Mouse (Mus musculus) left cerebral cortex, adult 18-20 months (tissue): ENCODE measurements around the gene Capn2. TPM values are rescaled to one million over a fixed set of nuclear protein-coding genes. Genes with fewer than 3 reads are reported as not detected.

Experiments used
- DNase-seq, 2 experiments: peaks; one replicate each; pipeline ENCODE4 v3.0.0; 2021 to 2022; ENCODE audit warnings: low spot score in 2 of 2, mixed read lengths in 1 of 2
- total RNA-seq, 2 experiments: library from RNA; stranded (reverse); gene quantifications; 2 replicates each; pipeline ENCODE4 v1.2.3; 2021

Gene Capn2
- total RNA-seq, 2 experiments from 2014 or later: 65.1 to 66.8 TPM

- DNase-seq: no peak
Measured at GRCm38 (mm10) chr1:182502491-182503050, 14.8 kb downstream of the Capn2 start.

GRCm38 (mm10) chr1:182501815-182502405 lies 15.5 kb downstream of the Capn2 start:
- no peak for DNase-seq

- no peak for DNase-seq
Measured at GRCm38 (mm10) chr1:182500843-182501242, 16.6 kb downstream of the Capn2 start.

DNA sequence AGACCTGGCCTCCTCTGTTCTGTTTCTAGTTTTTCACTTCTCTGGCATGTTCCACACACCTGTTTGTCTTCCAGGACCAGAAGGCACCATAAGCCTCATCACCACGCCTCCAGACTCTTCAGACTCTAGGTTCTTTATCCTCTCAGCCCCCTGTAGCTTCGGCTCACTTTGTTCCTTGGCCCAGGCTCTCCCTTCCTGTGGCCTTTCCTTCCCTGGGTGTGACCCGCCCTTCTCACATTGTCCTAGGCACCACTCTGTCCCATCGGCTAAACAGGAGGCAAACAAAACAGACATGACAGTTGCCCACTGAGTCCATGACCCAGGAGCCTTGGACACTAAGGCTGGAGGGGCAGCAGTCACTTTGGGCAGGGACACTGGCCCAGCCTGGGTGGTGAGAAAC lies 17.2 kb downstream of the Capn2 start:
- DNase-seq: no peak

GRCm38 (mm10) chr1:182499443-182500089 lies 17.8 kb downstream of the Capn2 start:
- DNase-seq: no peak

- no peak for DNase-seq
Measured at GRCm38 (mm10) chr1:182497736-182498135, 19.7 kb downstream of the Capn2 start.

- DNase-seq: no peak
Measured at GRCm38 (mm10) chr1:182496685-182497084, 20.7 kb downstream of the Capn2 start.

GRCm38 (mm10) chr1:182494285-182495145 lies 22.9 kb downstream of the Capn2 start:
- DNase-seq: no peak

GRCm38 (mm10) chr1:182491839-182492238 lies 25.6 kb downstream of the Capn2 start:
- DNase-seq: no peak

DNA sequence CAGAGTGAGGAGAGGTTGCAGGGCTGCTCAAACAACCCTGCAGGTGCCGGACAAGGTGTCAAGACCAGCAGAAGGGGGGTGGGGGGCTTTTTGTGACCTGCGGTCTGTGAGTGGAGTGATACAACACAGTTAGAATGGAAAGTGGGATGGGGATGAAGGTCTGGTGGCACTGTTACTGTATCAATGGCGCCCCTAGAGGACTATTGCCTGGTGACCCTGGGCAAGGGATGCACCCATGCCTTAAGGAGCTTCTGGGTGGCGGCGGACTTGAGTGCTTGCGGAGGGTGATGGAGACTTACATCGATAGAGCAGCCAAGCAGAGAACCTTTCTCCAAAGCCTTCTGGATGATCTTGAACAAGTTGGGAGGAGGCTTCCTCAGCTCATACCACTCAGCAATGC lies 26.8 kb downstream of the Capn2 start:
- DNase-seq: no peak

- peak; percentile 93 for DNase-seq
Measured at GRCm38 (mm10) chr1:182489803-182490452, 27.5 kb downstream of the Capn2 start.

DNA sequence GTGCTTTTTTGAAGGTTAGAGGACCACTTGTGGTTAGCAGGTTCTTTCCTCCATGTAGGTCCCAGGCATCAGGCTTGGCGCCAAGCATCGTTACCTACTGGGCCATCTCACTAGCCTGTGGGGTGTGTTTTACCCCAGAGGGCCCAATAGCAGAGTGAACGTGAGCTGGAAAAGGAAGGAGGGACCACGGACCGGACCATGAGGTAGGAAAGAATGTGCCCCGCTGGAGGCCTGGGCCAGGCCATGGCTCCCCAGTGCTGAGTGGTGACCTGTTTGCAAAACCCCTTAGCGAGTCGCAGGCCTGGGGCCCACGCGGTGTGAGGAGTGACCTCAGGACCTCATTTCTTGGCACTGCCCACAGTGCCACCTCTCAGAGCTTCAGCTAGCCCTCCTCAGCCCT lies 28.9 kb downstream of the Capn2 start:
- no peak for DNase-seq

DNA sequence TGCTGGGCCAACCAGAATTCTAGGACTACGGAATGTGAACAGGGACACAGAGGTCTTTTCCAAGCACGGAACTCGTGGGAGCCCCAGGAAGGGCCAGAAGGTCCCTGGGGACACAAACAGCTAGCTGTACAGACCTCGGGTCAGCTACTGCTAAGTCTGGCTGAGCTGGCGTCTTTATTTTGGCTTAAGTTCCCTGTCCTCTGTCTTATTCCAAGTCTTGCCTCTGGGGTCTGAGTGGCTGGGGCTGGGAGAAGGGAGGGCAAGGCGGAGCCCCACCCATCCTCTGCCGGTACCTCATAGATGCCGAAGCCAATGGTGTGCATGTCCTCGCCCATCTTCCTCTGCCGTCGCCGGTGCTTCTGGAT lies 33.5 kb downstream of the Capn2 start:
- peak in 1 of 2 experiments; percentile 17 for DNase-seq

- no peak for DNase-seq
Measured at GRCm38 (mm10) chr1:182482991-182483909, 34.2 kb downstream of the Capn2 start.

GRCm38 (mm10) chr1:182481646-182482295 lies 35.6 kb downstream of the Capn2 start:
- DNase-seq: no peak

DNA sequence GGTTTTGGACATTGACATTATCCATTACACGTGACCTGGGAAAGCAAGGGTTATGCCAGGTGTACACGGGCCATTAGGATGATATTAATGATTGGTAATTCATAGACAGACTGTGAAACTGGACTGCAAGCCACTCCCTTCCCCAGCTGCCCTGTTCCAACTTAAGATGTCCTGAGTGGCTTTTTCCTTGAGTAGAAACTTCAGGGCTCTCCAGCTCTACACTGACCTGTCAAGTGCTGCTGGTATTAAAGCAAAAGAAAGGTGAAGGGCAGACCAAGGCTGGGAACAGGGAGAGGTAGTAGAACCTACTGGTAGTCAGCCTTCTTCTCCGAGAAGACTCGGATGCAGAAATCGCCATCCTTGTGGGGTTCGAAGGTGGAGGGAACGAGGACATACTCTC lies 36.3 kb downstream of the Capn2 start:
- DNase-seq: no peak

DNA sequence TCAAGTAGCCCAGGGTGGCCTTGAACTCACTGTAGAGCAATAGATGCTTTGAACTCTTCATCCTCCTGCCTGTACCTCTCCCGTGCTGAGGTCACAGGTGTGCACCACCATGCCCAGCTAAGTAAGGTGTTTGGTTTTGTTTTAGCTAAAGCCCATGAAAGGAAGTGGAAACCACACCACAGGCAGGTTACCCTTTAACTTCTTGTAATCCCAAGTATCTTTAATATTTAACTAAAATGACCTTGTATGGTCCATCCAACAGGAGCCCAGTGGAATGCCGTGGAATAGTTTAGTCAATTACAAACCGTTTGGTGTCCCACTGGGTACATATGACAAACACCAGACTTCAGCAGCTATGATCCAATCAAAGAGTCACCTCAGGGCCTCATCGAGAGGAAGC lies 38.5 kb downstream of the Capn2 start:
- no peak for DNase-seq

GRCm38 (mm10) chr1:182475005-182475796 lies 42.2 kb downstream of the Capn2 start:
- DNase-seq: peak in 1 of 2 experiments; percentile 31

DNA sequence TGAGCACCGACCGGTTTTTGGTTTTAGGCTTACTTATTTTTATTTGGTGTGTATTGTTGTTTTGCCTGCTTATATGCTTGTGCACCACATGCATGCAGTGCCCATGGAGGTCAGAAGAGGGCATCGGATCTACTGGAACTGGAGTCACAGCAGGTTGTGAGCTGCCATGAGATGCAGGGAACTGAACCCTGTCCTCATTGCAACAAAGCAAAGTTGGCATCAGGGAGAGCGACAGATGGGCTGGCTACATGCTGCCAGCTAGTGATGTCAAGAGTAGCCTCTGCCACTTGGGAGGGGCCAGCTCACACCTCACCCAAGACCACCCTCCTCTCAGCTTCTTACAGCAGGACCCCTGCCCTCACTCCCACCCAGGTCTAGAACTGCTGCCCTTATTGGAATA lies 51.4 kb downstream of the Capn2 start:
- DNase-seq: no peak
